ENCODE assay signal across 14 mouse cellular contexts in genomic region chr8:106626096-106626865, GRCm38 (mm10).
"Had no signal": no experiment of that assay in that cellular context is flagged by ENCODE, and none has a peak within 500 bp of the region (broad histone marks: within the 10 kb centered on the region; RNA-seq: fewer than 3 reads in every experiment).

No protein-coding gene starts in this region.

- H3K27ac ChIP-seq: left cerebral cortex, adult 2 months; limb, embryonic 15.5 days; liver, embryonic 12.5 days; midbrain, embryonic 10.5 days; neural tube, embryonic 15.5 days; stomach, embryonic 15.5 days had no signal

- H3K9me3 ChIP-seq: limb, embryonic 15.5 days; liver, embryonic 12.5 days; midbrain, embryonic 10.5 days; neural tube, embryonic 15.5 days; stomach, embryonic 15.5 days had no signal

- DNase-seq: kidney, adult 8-10 months; kidney, postnatal 25 days; lung, postnatal 14 days; midbrain, embryonic 14.5 days; right cerebral cortex, postnatal 4 days; thymus, postnatal 4 days had no signal

- H3K27me3 ChIP-seq: limb, embryonic 15.5 days; liver, embryonic 12.5 days; neural tube, embryonic 15.5 days; stomach, embryonic 15.5 days had no signal

- H3K4me2 ChIP-seq: limb, embryonic 15.5 days; liver, embryonic 12.5 days; neural tube, embryonic 15.5 days; stomach, embryonic 15.5 days had no signal

- H3K9ac ChIP-seq: limb, embryonic 15.5 days; liver, embryonic 12.5 days; neural tube, embryonic 15.5 days; stomach, embryonic 15.5 days had no signal

- H3K4me3 ChIP-seq: left cerebral cortex, adult 2 months; limb, embryonic 15.5 days; liver, embryonic 12.5 days; midbrain, embryonic 10.5 days; myocyte; neural tube, embryonic 15.5 days; stomach, embryonic 15.5 days had no signal

- H3K4me1 ChIP-seq: liver, embryonic 12.5 days; neural tube, embryonic 15.5 days had no signal

- ATAC-seq: intestine, postnatal 0 days; liver, embryonic 12.5 days had no signal

- H3K36me3 ChIP-seq: limb, embryonic 15.5 days; liver, embryonic 12.5 days; midbrain, embryonic 10.5 days; neural tube, embryonic 15.5 days; stomach, embryonic 15.5 days had no signal
